Mouse (Mus musculus): ENCODE results near the gene Ddx46. TPM values are rescaled to one million over a fixed set of nuclear protein-coding genes. Genes with fewer than 3 reads are reported as not detected.
"Not testable (repeated sequence)": the region's sequence is repeated elsewhere in the genome, so short reads cannot be mapped to it uniquely, and the experiment has no call there.

Gene Ddx46
- polyA plus RNA-seq, 1 experiment from 2014 or later = 18.2 TPM

DNA sequence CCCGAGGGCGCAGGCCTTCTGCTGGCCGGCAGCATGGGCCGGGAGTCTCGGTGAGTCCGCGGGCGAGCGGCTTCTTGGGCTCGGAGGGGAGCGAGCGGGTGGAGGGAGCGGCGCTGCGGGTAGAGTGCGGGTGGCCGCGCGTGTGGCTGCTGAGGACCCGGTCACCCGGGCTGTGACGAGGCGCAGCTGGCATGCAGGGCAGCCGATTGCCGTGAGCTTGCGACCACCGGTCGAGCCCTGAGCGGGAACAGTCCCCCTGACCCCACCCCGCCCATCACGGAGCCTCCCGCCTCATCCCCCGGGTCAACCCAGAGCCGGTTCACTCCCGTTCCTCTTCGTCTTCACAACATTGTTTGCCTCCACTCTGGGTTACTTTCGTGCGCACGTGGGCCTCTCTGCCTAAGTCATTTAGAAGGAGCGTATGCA is 332 bp downstream of the Ddx46 start:
- ATAC-seq (peak; percentile 56), DNase-seq (ENCODE audit: low spot score) (no peak)
- peak overlapping the region; percentile 86 for H3K4me2 ChIP-seq (replicated peaks; ENCODE audit: low read depth, low read length)
- H3K4me3 ChIP-seq (ENCODE audit: low read depth, low read length) = peak overlapping the region; percentile 95
- TF ChIP-seq EP300 (IDR thresholded peaks at IDR 0.05) (no peak), CTCF (IDR thresholded peaks at IDR 0.05) (no peak)
- peak overlapping the region; percentile 52; the same call in 1 of the 2 replicates for H3K27ac ChIP-seq (ENCODE audit: low read length)
- H3K36me3 ChIP-seq (ENCODE audit: insufficient read depth, low read length) = 0 out of 2 replicates have a peak, but pooled peaks cover 11% of the 10 kb centered on the region
- 0% methylated on average over 38 of the region's 40 CpGs for WGBS
- H3K27me3 ChIP-seq (replicated peaks; ENCODE audit: insufficient read depth, low read length) = no peaks in the 10 kb centered on the region
- no peaks in the 10 kb centered on the region for H3K9me3 ChIP-seq (ENCODE audit: low read length)
- peak overlapping the region; percentile 88 for H3K9ac ChIP-seq (replicated peaks; ENCODE audit: low read depth)
- H3K4me1 ChIP-seq (ENCODE audit: insufficient read depth, low read depth, low read length) = peaks cover 3% of the 10 kb centered on the region; the same call in 1 of the 2 replicates

DNA sequence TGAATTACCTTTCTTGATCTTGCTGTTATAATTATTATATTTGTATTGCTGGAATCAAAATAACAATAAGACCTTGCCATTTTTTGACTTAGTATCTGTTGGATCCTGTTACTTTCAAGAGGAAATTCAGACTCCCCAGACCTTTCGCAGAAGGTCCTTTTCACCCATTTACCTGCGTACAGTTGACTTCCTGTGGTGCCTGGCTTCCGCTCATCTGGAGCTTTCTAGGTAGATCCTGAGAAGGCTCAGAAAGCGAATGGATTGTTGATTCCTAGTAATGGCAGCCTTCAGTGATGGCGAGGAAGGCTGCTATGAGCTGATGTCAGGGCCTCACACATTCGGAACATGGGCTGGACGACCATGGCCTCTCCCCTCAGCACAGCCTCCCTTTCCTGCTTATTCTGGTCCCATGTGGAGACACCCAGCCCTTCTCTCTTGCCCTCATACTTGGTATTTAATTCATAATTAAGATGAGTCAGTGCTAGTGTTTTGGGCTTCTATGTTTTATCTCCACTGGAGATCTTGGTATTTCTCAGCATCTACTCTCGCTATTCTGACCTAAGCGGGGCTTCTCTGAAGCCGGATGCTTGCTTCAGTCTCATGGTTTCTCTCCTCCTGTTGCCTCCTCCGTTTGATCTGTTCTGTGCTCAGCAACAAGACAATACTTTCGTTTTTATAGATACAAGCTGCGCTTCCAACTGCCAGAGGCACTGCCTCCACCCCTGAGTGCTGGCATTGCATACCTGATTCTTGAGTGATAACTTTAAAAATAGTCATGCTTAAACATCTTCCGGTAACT is 1.6 kb downstream of the Ddx46 start:
- no peak overlapping the region for H3K9ac ChIP-seq (replicated peaks; ENCODE audit: low read depth)
- ATAC-seq (no peak), DNase-seq (ENCODE audit: low spot score) (no peak)
- 0 out of 2 replicates have a peak, but pooled peaks cover 11% of the 10 kb centered on the region for H3K36me3 ChIP-seq (ENCODE audit: insufficient read depth, low read length)
- WGBS = 85% methylated on average over 14 of the region's 14 CpGs
- H3K4me2 ChIP-seq (replicated peaks; ENCODE audit: low read depth, low read length) = no peak overlapping the region
- H3K4me1 ChIP-seq (ENCODE audit: insufficient read depth, low read depth, low read length) = peaks cover 3% of the 10 kb centered on the region; the same call in 1 of the 2 replicates
- TF ChIP-seq EP300 (IDR thresholded peaks at IDR 0.05) = no peak
- TF ChIP-seq CTCF (IDR thresholded peaks at IDR 0.05) = no peak
- H3K9me3 ChIP-seq (ENCODE audit: low read length) = no peaks in the 10 kb centered on the region
- no peak overlapping the region for H3K4me3 ChIP-seq (ENCODE audit: low read depth, low read length)
- H3K27ac ChIP-seq (ENCODE audit: low read length) = no peak overlapping the region
- no peaks in the 10 kb centered on the region for H3K27me3 ChIP-seq (replicated peaks; ENCODE audit: insufficient read depth, low read length)

DNA sequence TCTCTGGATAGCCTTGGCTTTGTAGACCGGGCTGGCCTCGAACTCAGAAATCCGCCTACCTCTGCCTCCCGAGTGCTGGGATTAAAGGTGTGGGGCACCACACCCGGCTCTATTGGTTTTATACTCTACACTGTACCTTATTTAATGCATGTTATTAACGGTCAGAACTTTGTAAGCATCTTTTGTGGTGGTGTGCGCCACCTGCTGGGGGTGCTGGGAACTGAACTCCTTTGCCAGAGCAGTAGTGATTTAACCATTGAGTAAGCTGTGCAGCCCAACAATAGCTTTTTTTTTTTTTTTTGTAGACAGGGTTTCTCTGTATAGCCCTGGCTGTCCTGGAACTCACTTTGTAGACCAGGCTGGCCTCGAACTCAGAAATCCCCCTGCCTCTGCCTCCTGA is 5.7 kb downstream of the Ddx46 start:
- 34% methylated on average over 7 of the region's 8 CpGs for WGBS
- not testable (repeated sequence) for H3K4me1 ChIP-seq (ENCODE audit: insufficient read depth, low read depth, low read length); H3K9me3 ChIP-seq (ENCODE audit: low read length); H3K27ac ChIP-seq (ENCODE audit: low read length); H3K27me3 ChIP-seq (replicated peaks; ENCODE audit: insufficient read depth, low read length); H3K9ac ChIP-seq (replicated peaks; ENCODE audit: low read depth); H3K4me2 ChIP-seq (replicated peaks; ENCODE audit: low read depth, low read length); H3K4me3 ChIP-seq (ENCODE audit: low read depth, low read length)
- peaks cover 11% of the 10 kb centered on the region; the same call in 1 of the 2 replicates for H3K36me3 ChIP-seq (ENCODE audit: insufficient read depth, low read length)
- peak; percentile 84 for TF ChIP-seq CTCF (IDR thresholded peaks at IDR 0.05)
- DNase-seq (ENCODE audit: low spot score) (peak; percentile 79), ATAC-seq (peak; percentile 55)

DNA sequence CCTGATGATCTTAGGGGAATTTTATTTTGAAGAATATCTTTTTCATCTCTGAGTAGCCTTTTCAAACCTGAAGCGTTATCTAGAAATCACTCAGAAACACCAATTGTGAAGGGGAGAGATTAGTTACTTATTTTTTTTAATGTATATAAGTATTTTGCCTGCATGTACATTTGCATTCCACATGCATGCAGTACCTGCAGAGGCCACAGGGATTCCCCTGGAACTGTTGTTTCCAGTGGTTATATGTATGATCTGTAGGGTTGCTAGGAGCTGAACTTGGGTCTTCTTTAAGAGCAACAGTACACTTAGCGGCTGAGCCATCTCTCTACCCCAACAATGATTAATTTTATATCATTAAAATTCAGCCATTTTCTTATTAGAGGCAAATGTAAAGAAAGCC is 9.7 kb downstream of the Ddx46 start:
- Histone ChIP-seq H3K9ac (replicated peaks; ENCODE audit: low read depth) (no peak overlapping the region), H3K36me3 (ENCODE audit: insufficient read depth, low read length) (peaks cover 41% of the 10 kb centered on the region), H3K27ac (ENCODE audit: low read length) (no peak overlapping the region), H3K4me2 (replicated peaks; ENCODE audit: low read depth, low read length) (no peak overlapping the region), H3K9me3 (ENCODE audit: low read length) (no peaks in the 10 kb centered on the region), H3K4me1 (ENCODE audit: insufficient read depth, low read depth, low read length) (no peaks in the 10 kb centered on the region), H3K4me3 (ENCODE audit: low read depth, low read length) (no peak overlapping the region), H3K27me3 (replicated peaks; ENCODE audit: insufficient read depth, low read length) (no peaks in the 10 kb centered on the region)
- TF ChIP-seq EP300 (IDR thresholded peaks at IDR 0.05) (no peak), CTCF (IDR thresholded peaks at IDR 0.05) (peak; percentile 58)
- no peak for ATAC-seq
- WGBS = 85% methylated on average over 2 of the region's 2 CpGs
- peak; percentile 40 for DNase-seq (ENCODE audit: low spot score)

DNA sequence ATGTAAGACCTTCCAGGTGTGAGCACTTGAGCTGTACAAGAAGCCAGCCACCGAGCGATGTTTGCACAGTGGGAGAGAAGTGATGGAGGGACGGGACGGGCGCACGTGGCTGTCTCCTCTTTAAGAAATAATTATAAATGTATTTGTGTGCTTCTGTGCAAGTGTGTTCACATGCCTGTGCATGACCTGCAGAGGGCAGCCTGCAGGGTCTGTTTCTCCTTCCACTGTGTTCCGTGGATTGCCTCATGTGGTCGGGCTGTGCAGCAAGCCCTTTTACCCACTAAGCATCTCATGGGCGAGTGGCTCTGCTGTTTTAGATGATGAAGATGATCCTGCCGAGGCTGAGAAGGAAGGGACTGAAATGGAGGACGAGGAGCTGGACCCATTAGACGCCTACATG is 15.3 kb downstream of the Ddx46 start:
- Histone ChIP-seq H3K27ac (ENCODE audit: low read length) (no peak overlapping the region), H3K4me1 (ENCODE audit: insufficient read depth, low read depth, low read length) (no peaks in the 10 kb centered on the region), H3K4me3 (ENCODE audit: low read depth, low read length) (no peak overlapping the region), H3K9ac (replicated peaks; ENCODE audit: low read depth) (no peak overlapping the region), H3K9me3 (ENCODE audit: low read length) (no peaks in the 10 kb centered on the region), H3K4me2 (replicated peaks; ENCODE audit: low read depth, low read length) (no peak overlapping the region), H3K36me3 (ENCODE audit: insufficient read depth, low read length) (peaks cover 70% of the 10 kb centered on the region), H3K27me3 (replicated peaks; ENCODE audit: insufficient read depth, low read length) (no peaks in the 10 kb centered on the region)
- 82% methylated on average over 12 of the region's 12 CpGs for WGBS
- ATAC-seq (no peak), DNase-seq (ENCODE audit: low spot score) (peak; percentile 22)
- TF ChIP-seq CTCF (IDR thresholded peaks at IDR 0.05) (peak; percentile 36), EP300 (IDR thresholded peaks at IDR 0.05) (no peak)

DNA sequence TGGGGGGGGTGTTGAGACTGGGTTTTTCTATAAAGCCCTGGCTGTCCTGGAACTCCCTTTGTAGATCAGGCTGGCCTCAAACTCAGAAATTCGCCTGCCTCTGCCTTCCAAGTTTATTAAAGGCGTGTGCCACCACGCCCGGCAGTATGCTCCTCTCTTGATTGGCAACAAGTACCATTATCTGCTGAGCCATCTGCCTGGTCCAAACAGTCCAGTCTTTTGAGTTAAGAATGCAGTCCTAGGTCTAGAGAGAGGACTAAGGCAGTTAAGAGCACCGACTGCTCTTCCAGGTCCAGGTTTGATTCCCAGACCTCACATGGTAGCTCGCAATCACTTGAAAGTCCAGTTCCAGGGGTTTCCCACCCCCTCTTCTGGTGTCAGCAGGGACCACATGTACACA is 16.2 kb downstream of the Ddx46 start:
- DNase-seq (ENCODE audit: low spot score) (no peak), ATAC-seq (no peak)
- Histone ChIP-seq H3K27ac (ENCODE audit: low read length) (no peak overlapping the region), H3K27me3 (replicated peaks; ENCODE audit: insufficient read depth, low read length) (no peaks in the 10 kb centered on the region), H3K4me3 (ENCODE audit: low read depth, low read length) (no peak overlapping the region), H3K36me3 (ENCODE audit: insufficient read depth, low read length) (peaks cover 69% of the 10 kb centered on the region), H3K9ac (replicated peaks; ENCODE audit: low read depth) (no peak overlapping the region), H3K9me3 (ENCODE audit: low read length) (no peaks in the 10 kb centered on the region), H3K4me1 (ENCODE audit: insufficient read depth, low read depth, low read length) (no peaks in the 10 kb centered on the region), H3K4me2 (replicated peaks; ENCODE audit: low read depth, low read length) (no peak overlapping the region)
- TF ChIP-seq CTCF (IDR thresholded peaks at IDR 0.05) (no peak), EP300 (IDR thresholded peaks at IDR 0.05) (no peak)
- WGBS = 89% methylated on average over 6 of the region's 6 CpGs
